Mouse (Mus musculus) layer of hippocampus, postnatal 36 days (tissue): Measurements from ENCODE around the gene Flywch2. TPM values are rescaled to one million over a fixed set of nuclear protein-coding genes. Genes with fewer than 3 reads are reported as not detected.

Experiments
- DNase-seq, 2 experiments: peaks; one replicate each; pipeline ENCODE4 v3.0.0; 2022
- total RNA-seq, 2 experiments: library from RNA; stranded (reverse); gene quantifications; 2 replicates each; pipeline ENCODE4 v1.2.3; 2021

Gene Flywch2
- total RNA-seq, 2 experiments from 2014 or later = 9.9 to 11.7 TPM

DNA sequence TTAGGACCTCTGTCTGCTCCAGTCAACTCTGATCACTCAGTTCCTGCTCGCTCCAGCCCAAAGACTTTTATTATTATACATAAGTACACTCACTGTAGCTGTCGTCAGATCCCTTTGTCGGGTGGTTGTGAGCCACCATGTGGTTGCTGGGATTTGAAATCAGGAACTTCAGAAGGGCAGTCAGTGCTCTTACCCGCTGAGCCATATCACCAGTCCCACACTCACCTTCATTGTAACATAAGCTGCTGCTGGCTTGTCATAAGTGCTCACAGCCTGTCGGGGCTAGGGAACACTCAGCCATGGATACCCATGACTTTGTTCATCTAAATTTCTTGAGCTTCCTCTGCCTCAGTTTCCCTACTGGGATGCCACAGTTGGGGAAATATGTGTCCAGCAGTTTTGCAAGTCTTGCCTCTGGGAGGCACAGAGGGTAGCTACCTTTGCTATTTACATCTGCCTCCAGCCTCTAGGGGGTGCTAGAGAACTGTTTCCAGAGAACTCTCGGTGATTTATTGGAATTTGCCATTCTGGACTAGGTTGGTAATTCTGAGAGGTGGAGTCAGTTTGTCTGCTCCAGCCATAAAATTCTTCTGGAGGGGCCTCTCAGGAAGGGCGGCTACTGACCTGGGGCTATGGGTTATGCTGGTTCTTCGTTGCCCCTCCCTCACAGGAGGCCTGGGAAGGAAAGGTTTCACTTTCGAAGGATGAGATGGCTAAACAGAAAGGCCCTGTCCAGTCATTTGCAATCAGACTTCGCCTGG, 37.1 kb downstream of the Flywch2 start:
- peak in 1 of 2 experiments; percentile 38 for DNase-seq

DNA sequence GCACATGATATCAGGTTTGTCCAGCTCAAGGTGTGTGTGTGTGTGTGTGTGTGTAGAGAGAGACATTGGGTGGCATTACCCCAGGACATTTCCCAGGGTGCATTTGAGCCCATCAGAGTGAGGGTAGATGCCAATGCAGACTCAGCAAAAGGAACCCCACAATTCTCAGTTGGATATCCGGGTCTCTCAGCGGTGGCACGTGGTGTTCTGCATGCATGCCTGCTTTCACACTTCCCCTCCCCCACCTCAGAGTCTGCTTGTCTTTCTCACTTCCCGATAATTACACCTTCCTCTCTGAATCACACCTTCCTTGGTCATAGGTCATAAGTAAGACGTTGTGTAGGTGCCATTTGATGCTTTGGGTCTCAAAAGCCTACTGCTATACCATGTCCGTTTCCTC, 37.9 kb downstream of the Flywch2 start:
- no peak for DNase-seq

DNA sequence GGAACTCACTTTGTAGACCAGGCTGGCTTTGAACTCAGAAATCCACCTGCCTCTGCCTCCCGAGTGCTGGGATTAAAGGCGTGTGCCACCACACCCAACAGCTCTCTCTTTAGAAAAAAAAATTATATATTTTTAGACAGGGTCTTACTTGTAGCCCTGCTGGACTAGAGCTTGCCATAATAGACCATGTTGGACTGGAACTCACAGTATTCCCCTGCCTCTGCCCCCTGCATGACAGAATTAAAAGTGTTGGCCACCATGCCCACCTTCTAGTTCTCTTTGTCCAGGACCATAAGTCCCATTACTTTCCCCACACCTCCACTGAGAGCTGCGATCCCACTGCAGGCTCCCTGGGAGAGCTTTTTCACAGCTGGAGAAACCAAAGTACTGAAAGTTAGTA, 38.4 kb downstream of the Flywch2 start:
- no peak for DNase-seq

DNA sequence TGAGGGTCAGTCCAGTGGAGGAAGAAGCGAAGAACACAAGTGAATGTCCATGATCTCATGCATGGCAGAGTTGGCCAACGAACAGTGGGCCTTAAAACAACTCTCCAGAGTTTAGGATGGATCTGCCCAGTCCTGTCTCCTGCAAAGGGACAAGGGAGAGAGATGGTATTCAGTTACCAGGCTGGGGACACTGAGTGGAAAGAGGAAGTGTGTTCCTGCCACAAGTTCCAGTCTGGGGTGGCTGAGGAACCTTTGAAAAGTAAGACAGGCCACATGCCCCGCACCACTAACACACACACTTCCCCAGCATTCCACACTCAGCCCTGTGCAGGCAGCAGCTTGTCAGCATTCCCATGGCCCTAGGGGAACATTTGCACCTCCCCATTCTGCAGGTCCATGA, 39.1 kb downstream of the Flywch2 start:
- no peak for DNase-seq

DNA sequence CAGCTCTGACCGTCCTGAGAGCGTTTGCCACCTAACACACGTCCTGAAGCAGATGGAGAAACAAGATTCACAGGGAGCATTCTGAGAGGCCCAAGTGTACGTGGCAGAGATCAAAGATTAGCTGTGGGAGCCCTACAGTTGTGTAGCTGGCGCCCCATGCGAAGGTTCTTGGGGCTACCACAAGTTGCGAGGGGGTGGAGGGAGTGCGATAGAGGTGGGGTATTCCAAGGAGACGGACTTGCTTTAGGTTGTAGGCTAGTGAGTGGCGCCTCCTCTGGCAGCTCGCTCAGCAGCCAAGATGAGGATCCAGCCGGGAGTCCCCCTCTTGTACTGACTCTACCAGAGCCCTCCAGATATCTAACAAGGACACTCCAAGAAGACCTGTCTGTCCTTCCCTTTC, 39.6 kb downstream of the Flywch2 start:
- DNase-seq = no peak

DNA sequence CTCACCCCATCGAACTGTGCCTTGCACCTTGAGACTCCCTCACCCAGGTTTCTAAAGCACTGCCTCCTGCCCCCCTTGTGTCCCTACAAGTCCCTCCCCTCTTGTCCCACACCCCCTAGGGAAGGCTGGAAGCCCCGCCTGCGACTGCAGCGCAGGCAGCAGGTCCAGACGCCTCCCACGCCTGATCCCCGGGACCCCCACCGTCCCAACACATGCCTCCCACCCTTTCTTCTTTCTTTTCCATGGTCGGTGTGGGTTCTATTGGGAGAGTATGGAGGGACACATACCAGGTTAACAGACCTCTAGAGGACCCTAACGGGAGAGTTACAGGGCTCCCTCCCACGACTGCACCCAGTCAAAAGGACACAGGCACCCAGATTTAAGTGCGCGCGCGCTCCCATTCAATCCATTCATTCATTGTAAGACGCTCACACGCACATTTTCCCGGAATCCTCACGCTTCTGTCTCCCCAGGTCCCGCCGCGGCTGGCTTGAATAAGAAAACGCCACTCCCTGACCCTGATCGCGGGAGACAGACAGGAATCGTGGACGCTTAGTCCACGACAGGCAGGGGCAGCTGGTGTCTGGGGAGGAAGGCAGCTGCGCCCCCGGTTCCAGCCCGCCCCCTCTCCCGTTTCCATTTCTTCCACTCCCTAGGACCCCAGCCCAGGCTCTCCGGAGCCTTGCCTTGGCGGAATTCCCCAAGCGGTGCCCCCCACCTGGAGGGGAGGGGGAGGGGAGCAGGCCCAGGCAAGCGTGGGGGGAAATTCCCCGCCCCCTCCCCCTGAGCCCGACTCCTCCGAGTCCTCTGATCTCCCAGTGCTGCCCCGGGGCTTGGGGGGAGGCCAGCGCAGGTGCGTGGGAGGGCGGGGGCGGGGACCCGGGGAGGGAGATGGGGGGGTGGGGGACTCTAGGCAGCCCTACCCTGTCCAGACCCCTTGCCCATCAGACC, 40.3 kb downstream of the Flywch2 start, which contains the start of gene Kremen2:
Gene Kremen2 (minus strand): TSS at position 533 of the 951 bp plus-strand sequence.
- no peak for DNase-seq

DNA sequence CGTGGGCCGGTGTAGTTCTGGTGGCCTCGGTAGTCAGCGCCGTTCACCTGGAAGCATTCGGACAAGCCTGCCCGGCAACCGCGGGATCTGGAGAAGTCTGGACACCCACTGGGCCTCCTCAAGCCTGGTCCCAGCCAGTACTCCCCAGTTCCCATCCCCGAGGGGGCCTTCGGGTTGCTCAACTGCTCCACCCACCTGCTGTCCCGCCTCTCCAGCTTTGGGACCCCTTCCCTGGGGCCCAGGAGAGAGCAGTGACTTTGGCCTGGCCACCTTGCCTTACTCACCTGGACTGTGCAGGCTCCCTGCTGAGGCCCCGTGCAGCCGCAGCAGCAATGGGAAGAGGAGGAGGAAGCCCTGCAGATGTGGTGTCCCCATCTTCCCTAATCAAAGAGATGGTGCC, 41.2 kb downstream of the Flywch2 start:
- no peak for DNase-seq

DNA sequence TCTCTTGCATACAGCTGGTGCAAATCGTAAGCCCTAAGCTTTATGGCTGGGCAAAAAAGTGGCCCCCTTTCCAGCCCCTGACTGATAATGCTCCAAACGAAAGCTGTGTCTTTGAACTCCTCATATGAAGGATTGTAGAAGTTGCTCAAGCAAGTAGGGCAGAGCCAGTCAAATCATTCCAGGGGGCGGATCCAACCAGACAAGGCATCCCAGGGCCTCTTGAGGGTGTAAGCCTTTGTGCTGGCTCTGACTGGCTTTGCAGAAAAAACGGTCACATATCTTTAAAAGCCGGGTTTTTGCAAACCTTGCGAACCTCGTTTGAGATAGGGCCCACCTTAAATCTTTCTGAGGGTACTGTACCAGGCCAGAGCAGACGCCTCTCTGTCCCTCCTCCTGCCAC, 41.8 kb downstream of the Flywch2 start:
- DNase-seq = no peak

DNA sequence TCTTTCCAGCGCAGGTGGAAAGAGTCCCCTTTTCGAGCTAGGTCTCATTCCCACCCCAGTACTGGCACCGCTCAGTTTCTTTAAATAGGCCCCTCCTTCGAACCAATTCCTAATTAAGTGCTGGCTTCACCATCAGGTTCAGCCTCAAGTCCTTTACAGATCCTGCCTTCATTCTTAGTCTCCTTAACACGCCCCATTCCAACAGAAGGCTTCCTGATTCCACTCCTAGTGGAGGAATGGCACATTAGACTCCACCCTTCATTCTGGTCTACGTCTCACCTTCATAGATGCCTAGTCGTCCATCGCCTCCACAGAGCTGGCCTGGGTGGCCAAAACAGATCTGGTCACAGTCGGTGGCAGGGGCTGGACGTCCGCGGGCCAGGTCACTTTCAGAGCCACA, 42.9 kb downstream of the Flywch2 start:
- no peak for DNase-seq

DNA sequence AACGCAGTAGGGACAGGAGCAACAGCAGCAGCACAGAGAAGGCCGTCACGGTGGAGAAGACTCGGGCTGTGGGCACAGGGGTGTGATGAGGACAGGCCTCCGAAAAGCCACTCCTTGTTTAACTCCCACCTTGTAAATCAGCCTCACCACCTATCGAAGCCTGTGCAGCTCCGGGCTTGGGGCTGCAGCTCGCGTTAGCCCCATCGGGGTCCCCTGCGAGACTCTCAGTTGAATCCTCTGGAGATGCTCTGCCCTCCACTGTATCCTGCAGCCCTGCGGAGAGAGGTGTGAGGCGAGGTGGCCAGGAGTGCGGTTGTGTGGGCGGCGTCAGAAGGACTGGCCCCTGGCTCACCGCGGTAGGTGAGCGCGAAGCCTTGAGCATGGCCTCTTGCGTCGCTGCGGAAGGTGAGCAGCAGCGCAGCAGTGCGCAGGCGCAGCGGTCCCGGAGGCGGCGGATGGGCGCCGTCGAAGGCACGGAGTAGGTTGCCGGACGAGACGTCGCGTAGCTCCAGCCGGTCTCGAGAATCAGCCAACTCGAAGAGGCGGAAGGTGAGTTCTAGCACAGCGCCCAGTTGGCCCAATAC, 43.6 kb downstream of the Flywch2 start:
- DNase-seq = no peak

DNA sequence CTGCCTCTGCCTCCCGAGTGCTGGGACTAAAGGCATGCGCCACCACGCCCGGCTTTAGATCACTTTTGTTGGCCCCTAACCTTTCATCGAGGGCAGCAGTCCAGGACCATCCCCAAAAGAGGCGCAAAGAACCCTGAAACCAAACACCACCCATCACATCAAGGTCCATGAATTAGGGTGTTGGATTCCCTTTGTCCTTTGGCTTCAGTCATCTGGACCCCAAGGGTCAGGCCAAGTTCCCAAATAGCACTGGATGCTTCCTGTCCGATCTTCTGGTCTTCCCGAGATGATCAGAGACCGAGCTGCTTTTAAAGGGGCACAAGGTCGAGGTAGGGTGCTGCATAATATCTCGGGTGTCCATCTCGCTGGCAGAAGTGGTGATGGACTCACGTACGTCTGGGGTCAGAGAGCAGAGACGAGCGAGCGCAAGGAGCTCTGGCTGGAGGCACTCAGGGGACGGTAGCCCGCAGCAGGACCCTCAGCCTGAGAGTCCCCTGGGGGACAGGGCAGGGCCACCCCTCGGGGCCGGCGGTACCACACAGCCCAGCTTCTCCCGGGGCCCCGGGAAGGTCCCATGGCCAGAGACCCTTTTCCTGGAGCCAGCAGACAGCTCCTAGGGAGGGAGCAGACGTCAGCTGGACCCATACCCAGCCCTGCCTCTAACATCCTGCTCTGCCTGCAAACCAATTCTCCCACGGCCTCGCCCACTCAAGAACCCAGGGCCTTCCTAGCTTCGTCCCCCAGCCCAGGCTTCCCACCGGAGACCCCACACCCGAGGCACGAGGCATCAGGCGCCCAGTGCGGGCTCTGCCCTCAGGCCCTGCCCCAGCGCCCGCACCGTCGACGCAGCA, 44.3 kb downstream of the Flywch2 start:
- no peak for DNase-seq

DNA sequence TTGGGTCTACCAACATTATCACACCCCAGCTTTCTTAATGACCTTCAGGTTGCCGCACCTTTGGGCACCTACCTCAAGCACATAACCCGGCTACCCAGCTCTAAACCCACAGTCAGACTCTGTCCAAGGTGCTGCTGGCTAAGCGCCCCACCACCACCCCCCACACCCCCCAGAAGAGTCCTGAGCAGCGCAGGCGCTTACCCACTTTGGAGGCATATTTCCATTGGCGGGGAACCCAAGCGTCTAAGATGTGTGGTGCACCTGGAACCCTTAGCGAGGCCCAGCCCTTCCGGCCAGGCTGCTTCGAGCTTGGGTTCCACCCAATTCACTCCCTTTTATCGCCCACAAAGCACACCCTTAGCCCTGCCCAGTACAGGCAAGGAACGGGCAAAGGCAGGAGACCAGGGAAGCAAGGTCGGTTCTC, 45.3 kb downstream of the Flywch2 start, which contains the start of gene Paqr4:
Gene Paqr4 (minus strand): TSS at position 270 of the 424 bp plus-strand sequence.
- DNase-seq = no peak

DNA sequence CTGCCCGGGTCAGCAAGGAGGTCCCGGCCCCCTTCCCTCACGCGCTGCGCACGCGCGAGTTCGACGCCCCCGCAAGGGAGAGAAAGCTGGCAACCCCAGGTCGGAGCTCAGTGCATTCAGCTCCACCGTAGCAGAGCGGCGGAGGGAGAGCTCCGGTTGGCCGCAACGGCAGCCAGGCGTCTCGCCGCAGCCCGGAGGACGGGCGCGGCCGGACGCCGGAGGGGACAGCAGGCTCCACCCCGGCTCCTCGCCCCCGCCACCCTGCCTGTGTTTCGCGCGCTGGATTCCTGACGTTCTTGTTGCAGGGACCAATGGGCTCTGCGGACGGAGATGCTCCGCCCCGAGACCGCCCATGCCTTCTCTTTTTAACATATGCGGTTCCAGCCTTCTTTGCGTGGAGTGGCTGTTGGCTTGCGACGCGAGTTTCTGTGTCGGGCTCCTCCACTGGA, 45.7 kb downstream of the Flywch2 start:
- DNase-seq = peak; percentile 91 to 92

DNA sequence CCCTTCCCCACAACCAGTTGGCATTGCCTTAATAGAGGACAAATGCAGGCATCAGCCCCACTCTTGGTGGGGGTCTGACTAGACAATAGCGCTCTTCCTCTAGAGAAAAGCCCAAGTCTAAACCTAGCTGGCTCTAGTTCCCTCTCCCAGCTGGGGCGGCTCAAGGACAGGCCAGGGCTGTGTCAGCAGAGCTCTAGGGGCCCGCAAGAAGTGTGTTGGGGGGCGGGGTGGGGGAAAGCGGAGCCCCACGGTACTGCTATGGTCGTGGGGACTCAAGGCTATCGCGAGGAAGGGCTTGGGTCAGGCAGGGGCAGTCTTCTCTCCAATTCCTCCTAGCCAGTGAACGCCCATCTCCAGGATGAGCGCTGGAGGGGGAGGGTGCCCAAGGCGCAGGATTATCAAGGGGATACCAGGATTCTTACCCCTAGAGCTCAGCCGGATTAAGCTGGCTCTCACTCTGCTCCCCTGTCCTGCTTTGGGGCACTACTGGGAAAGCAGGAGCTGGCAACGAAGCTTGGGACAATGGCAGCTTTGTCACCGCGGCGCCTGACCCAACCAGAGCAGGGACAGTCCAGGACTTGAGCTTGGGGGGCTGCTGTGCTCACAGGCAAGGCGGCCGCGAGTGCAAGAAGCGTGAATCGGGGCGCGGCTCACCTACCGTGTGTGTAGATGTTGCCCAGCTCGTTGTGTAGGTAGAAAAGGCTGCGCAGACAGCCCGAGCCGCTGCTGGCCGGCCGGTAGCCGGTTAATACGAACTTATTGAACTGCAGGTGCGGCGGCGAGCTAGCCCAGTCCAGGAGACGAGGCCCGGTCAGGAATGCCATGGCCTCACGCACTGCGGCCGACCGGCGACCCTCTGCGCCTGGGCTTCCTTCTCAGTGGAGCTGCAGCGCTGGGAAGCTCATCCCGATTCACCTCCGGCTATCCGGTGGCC, 46.4 kb downstream of the Flywch2 start:
- peak; percentile 37 to 51 for DNase-seq

DNA sequence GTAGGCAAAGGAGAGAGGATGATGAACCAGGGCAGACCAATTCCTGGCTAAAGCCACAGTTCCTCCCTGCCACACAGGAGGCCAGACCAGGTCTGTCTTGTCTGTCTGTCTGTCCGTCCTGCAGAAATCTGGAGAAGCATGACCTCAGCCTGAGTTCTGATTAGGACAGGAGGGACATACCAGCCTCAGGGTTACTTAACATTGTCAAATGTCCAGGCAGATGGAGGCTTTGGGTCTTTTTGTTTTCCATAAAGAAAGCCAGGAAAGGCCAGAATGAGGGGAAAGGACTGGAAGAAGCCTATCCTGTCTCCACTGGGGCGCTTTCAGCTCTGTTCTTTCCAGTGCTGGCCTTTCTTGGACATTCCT, 47.1 kb downstream of the Flywch2 start:
- no peak for DNase-seq

DNA sequence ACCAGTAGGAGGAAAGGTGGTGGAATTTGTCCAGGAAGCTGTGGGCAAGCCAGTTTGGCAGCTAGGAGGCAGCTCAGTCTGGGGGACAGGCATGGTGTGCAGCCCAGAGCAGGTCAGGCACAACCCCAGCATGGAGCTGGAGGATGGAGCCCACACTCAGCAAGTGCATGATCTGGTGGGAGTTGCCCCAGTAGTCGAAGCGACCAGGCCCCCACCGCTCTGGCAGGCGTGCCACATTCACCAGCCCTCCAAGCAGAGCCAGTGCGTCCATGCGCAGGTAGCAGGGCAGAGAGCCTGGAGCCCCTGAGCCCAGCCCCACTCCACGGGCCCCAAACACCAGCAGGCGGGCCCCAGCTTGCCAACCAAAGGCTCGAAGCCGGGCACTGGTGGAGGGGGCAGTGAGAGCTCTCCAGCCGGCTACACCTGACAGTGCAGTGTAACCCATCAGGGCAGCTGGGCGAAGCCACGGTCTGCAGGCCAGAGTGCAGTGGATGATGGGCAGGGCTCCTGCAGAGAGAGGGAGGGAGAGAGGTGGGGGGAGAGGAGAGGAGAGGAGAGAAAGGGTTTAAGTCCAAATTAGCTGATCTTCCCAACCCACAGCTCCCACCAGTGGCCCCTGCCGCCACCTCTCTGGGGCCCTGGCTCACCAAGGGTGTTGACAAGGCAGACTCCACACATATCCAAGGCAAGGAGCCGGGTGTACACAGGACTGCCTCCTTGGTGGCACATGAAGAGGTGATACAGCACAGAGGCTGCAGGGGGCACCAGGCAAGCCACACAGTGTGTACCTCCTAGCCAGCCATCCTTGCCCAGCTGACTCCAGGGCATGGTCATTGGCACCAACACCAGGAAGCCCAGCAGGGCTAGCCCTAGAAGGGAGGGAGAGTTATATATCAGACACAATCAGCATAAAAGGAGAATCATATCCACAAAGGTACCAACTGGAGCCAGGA, 48.1 kb downstream of the Flywch2 start:
- no peak for DNase-seq

DNA sequence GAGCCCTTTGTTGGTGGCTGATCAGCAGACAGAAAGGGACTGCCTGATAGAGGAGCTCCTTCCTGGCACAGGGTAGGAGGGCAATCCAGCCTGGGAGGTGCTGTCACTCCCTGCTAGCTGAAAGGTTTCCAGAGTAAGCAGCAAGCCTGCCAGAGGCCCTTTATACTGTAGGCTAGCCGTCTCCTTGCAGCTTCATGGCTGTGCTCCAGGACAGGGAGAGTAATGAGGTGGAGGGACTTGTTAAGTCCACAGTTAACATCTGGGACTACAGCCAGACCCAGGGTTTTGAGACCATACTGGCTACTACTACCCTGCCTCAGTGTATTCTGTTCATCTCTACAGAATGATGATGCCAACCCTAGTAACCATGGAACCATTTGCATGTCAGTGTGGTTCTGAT, 51.5 kb downstream of the Flywch2 start:
- no peak for DNase-seq

DNA sequence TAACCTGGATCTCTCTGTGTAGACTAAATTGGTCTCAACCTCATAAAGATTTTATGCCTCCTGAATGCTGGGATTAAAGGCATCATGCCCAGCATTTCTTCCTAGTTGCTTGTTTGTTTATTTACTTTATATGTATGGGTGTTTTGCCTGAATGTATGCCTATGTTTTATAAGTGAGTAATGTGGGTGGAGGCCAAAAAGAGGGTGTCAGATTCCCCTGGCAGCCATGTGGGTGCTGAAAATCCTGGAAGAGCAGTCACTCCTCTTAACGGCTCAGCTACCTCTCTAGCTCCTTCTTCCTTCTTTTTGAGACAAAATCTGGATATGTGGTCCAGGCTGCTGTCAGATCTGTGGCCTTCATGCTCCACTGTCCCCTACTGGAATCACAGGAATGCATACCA, 55.4 kb downstream of the Flywch2 start:
- no peak for DNase-seq
